Mouse (Mus musculus): ENCODE data around the gene Asb16. TPM values are rescaled to one million over a fixed set of nuclear protein-coding genes. Genes with fewer than 3 reads are reported as not detected.
A peak's percentile ranks its signal among the peaks of the same experiment; 100 is the strongest.

The Asb16 gene
- polyA plus RNA-seq (2015; fragmentation: Nextera tagmentation; extraction: Ambion mirVana) = 0.12 TPM in 1 of 2 replicates, not detected in the other

- no peak within 1 kb of the TSS for H3K4me2 ChIP-seq (ENCODE audit: low read depth, low read length)
These were observed at the start of gene Asb16 for GRCm38 (mm10) chr11:102268520-102269244. Asb16 (plus strand) TSS chr11:102268743.

GRCm38 (mm10) chr11:102218783-102219182, 49.8 kb upstream of the Asb16 start:
- Histone ChIP-seq H3K9ac (ENCODE audit: low read length) (peak overlapping the region; percentile 74), H3K27ac (ENCODE audit: low read length) (peak overlapping the region; percentile 91), H3K4me3 (replicated peaks; ENCODE audit: low read length) (peak overlapping the region; percentile 49), H3K36me3 (ENCODE audit: control insufficient read depth, insufficient read depth, low read length) (no peaks in the 10 kb centered on the region), H3K4me1 (ENCODE audit: control insufficient read depth, insufficient read depth, low read length) (peaks cover 81% of the 10 kb centered on the region), H3K9me3 (replicated peaks; ENCODE audit: control insufficient read depth, low read length) (no peaks in the 10 kb centered on the region), H3K4me2 (ENCODE audit: low read depth, low read length) (peak overlapping the region; percentile 74), H3K27me3 (ENCODE audit: control insufficient read depth, insufficient read depth, low read length) (no peaks in the 10 kb centered on the region)
- 1% methylated on average over 10 of the region's 10 CpGs for WGBS
- peak; percentile 88 for ATAC-seq (ENCODE audit: insufficient read depth, low FRiP score)

More at GRCm38 (mm10) chr11:102268520-102269244, at the start of gene Asb16:
- H3K4me3 ChIP-seq (replicated peaks; ENCODE audit: low read length) = no peak within 1 kb of the TSS
- 81% methylated on average over 12 of the region's 12 CpGs for WGBS
- 0 out of 2 replicates have a peak within 1 kb of the TSS, but pooled peaks have one; percentile 55 for H3K9ac ChIP-seq (ENCODE audit: low read length)
- H3K36me3 ChIP-seq (ENCODE audit: control insufficient read depth, insufficient read depth, low read length) = no peaks in the 10 kb centered on the region
- H3K27ac ChIP-seq (ENCODE audit: low read length) = no peak within 1 kb of the TSS
- ATAC-seq (ENCODE audit: insufficient read depth, low FRiP score) = no peak
- H3K9me3 ChIP-seq (replicated peaks; ENCODE audit: control insufficient read depth, low read length) = no peaks in the 10 kb centered on the region
- H3K4me1 ChIP-seq (ENCODE audit: control insufficient read depth, insufficient read depth, low read length) = peaks cover 4% of the 10 kb centered on the region; the same call in 1 of the 2 replicates
- no peaks in the 10 kb centered on the region for H3K27me3 ChIP-seq (ENCODE audit: control insufficient read depth, insufficient read depth, low read length)

- H3K4me3 ChIP-seq (replicated peaks; ENCODE audit: low read length) = peak overlapping the region; percentile 49; the same call in 1 of the 2 replicates
- no peaks in the 10 kb centered on the region for H3K36me3 ChIP-seq (ENCODE audit: control insufficient read depth, insufficient read depth, low read length)
- 48% methylated on average over 13 of the region's 14 CpGs for WGBS
- H3K9ac ChIP-seq (ENCODE audit: low read length) = peak overlapping the region; percentile 33
- peak overlapping the region; percentile 74 for H3K4me2 ChIP-seq (ENCODE audit: low read depth, low read length)
- H3K27ac ChIP-seq (ENCODE audit: low read length) = peak overlapping the region; percentile 91
- H3K27me3 ChIP-seq (ENCODE audit: control insufficient read depth, insufficient read depth, low read length) = no peaks in the 10 kb centered on the region
- peaks cover 81% of the 10 kb centered on the region for H3K4me1 ChIP-seq (ENCODE audit: control insufficient read depth, insufficient read depth, low read length)
- H3K9me3 ChIP-seq (replicated peaks; ENCODE audit: control insufficient read depth, low read length) = no peaks in the 10 kb centered on the region
- no peak for ATAC-seq (ENCODE audit: insufficient read depth, low FRiP score)
These were observed 49.1 kb upstream of the Asb16 start for GRCm38 (mm10) chr11:102219247-102219993.

- Histone ChIP-seq H3K9me3 (replicated peaks; ENCODE audit: control insufficient read depth, low read length) (no peaks in the 10 kb centered on the region), H3K4me1 (ENCODE audit: control insufficient read depth, insufficient read depth, low read length) (peaks cover 81% of the 10 kb centered on the region), H3K36me3 (ENCODE audit: control insufficient read depth, insufficient read depth, low read length) (no peaks in the 10 kb centered on the region), H3K4me3 (replicated peaks; ENCODE audit: low read length) (no peak overlapping the region), H3K4me2 (ENCODE audit: low read depth, low read length) (no peak overlapping the region), H3K27me3 (ENCODE audit: control insufficient read depth, insufficient read depth, low read length) (no peaks in the 10 kb centered on the region), H3K9ac (ENCODE audit: low read length) (peak overlapping the region; percentile 33; the same call in 1 of the 2 replicates), H3K27ac (ENCODE audit: low read length) (peak overlapping the region; percentile 91)
- no peak for ATAC-seq (ENCODE audit: insufficient read depth, low FRiP score)
- WGBS = 44% methylated on average over 4 of the region's 4 CpGs
These were observed 48.6 kb upstream of the Asb16 start for GRCm38 (mm10) chr11:102219994-102220346.

- no peak for ATAC-seq (ENCODE audit: insufficient read depth, low FRiP score)
These were observed 48.1 kb upstream of the Asb16 start for GRCm38 (mm10) chr11:102220451-102220850.

GRCm38 (mm10) chr11:102221243-102221953, 47.1 kb upstream of the Asb16 start:
- Histone ChIP-seq H3K4me2 (ENCODE audit: low read depth, low read length) (no peak overlapping the region), H3K4me1 (ENCODE audit: control insufficient read depth, insufficient read depth, low read length) (peaks cover 81% of the 10 kb centered on the region), H3K36me3 (ENCODE audit: control insufficient read depth, insufficient read depth, low read length) (no peaks in the 10 kb centered on the region), H3K27ac (ENCODE audit: low read length) (no peak overlapping the region), H3K9me3 (replicated peaks; ENCODE audit: control insufficient read depth, low read length) (no peaks in the 10 kb centered on the region), H3K4me3 (replicated peaks; ENCODE audit: low read length) (no peak overlapping the region), H3K9ac (ENCODE audit: low read length) (no peak overlapping the region), H3K27me3 (ENCODE audit: control insufficient read depth, insufficient read depth, low read length) (no peaks in the 10 kb centered on the region)
- WGBS = 83% methylated on average over 8 of the region's 8 CpGs
- ATAC-seq (ENCODE audit: insufficient read depth, low FRiP score) = no peak

More at GRCm38 (mm10) chr11:102220451-102220850, 48.1 kb upstream of the Asb16 start:
- no peak overlapping the region for H3K9ac ChIP-seq (ENCODE audit: low read length)
- no peak overlapping the region for H3K4me2 ChIP-seq (ENCODE audit: low read depth, low read length)
- no peaks in the 10 kb centered on the region for H3K27me3 ChIP-seq (ENCODE audit: control insufficient read depth, insufficient read depth, low read length)
- peak overlapping the region; percentile 91 for H3K27ac ChIP-seq (ENCODE audit: low read length)
- H3K9me3 ChIP-seq (replicated peaks; ENCODE audit: control insufficient read depth, low read length) = no peaks in the 10 kb centered on the region
- H3K36me3 ChIP-seq (ENCODE audit: control insufficient read depth, insufficient read depth, low read length) = no peaks in the 10 kb centered on the region
- 55% methylated on average over 6 of the region's 6 CpGs for WGBS
- H3K4me3 ChIP-seq (replicated peaks; ENCODE audit: low read length) = no peak overlapping the region
- peaks cover 81% of the 10 kb centered on the region for H3K4me1 ChIP-seq (ENCODE audit: control insufficient read depth, insufficient read depth, low read length)

- no peak overlapping the region for H3K4me2 ChIP-seq (ENCODE audit: low read depth, low read length)
These were observed 46.6 kb upstream of the Asb16 start for GRCm38 (mm10) chr11:102221954-102222351.

GRCm38 (mm10) chr11:102223166-102223565, 45.4 kb upstream of the Asb16 start:
- H3K9me3 ChIP-seq (replicated peaks; ENCODE audit: control insufficient read depth, low read length) = no peaks in the 10 kb centered on the region
- ATAC-seq (ENCODE audit: insufficient read depth, low FRiP score) = no peak
- H3K4me3 ChIP-seq (replicated peaks; ENCODE audit: low read length) = no peak overlapping the region
- H3K4me1 ChIP-seq (ENCODE audit: control insufficient read depth, insufficient read depth, low read length) = peaks cover 77% of the 10 kb centered on the region
- H3K36me3 ChIP-seq (ENCODE audit: control insufficient read depth, insufficient read depth, low read length) = no peaks in the 10 kb centered on the region
- H3K9ac ChIP-seq (ENCODE audit: low read length) = 0 out of 2 replicates have a peak overlapping the region, but pooled peaks have one; percentile 27
- H3K27me3 ChIP-seq (ENCODE audit: control insufficient read depth, insufficient read depth, low read length) = no peaks in the 10 kb centered on the region
- H3K27ac ChIP-seq (ENCODE audit: low read length) = no peak overlapping the region
- WGBS = 34% methylated on average over 6 of the region's 6 CpGs
- no peak overlapping the region for H3K4me2 ChIP-seq (ENCODE audit: low read depth, low read length)

More at GRCm38 (mm10) chr11:102221954-102222351, 46.6 kb upstream of the Asb16 start:
- 66% methylated on average over 8 of the region's 8 CpGs for WGBS
- Histone ChIP-seq H3K4me1 (ENCODE audit: control insufficient read depth, insufficient read depth, low read length) (peaks cover 78% of the 10 kb centered on the region), H3K9ac (ENCODE audit: low read length) (no peak overlapping the region), H3K9me3 (replicated peaks; ENCODE audit: control insufficient read depth, low read length) (no peaks in the 10 kb centered on the region), H3K27me3 (ENCODE audit: control insufficient read depth, insufficient read depth, low read length) (no peaks in the 10 kb centered on the region), H3K27ac (ENCODE audit: low read length) (no peak overlapping the region), H3K36me3 (ENCODE audit: control insufficient read depth, insufficient read depth, low read length) (no peaks in the 10 kb centered on the region), H3K4me3 (replicated peaks; ENCODE audit: low read length) (no peak overlapping the region)
- no peak for ATAC-seq (ENCODE audit: insufficient read depth, low FRiP score)
